Mouse (Mus musculus) hindbrain, postnatal 0 days (tissue): Measurements from ENCODE around the gene Olfr736. TPM values are rescaled to one million over a fixed set of nuclear protein-coding genes. Genes with fewer than 3 reads are reported as not detected.

ENCODE experiments used
- ATAC-seq: fragments of 200-750 bp; cut with Nextera tagmentation; 2 replicates; pipeline ENCODE4 v1.8.0; 2017; ENCODE audit warnings: mild to moderate bottlenecking, moderate TSS enrichment, moderate library complexity
- DNase-seq: peaks from one replicate; pipeline ENCODE4 v3.0.0-alpha.2; 2015; ENCODE audit warnings: low spot score
- H3K27ac ChIP-seq: fragments of 300-500 bp; sonication (generic); 2 replicates; pipeline ENCODE4 v1.5.1; 2014; ENCODE audit warnings: mild to moderate bottlenecking
- H3K27me3 ChIP-seq: fragments of 300-500 bp; sonication (generic); 2 replicates; pipeline ENCODE4 v1.6.1; 2014; ENCODE audit warnings: low read length, mixed read lengths; ENCODE audit not compliant: insufficient read depth
- H3K36me3 ChIP-seq: fragments of 300-500 bp; sonication (generic); 2 replicates; pipeline ENCODE4 v1.6.1; 2014; ENCODE audit warnings: low read length, mixed read lengths; ENCODE audit not compliant: insufficient read depth
- H3K4me1 ChIP-seq: fragments of 300-500 bp; sonication (generic); 2 replicates; pipeline ENCODE4 v1.6.1; 2014; ENCODE audit warnings: antibody characterized with exemption, low read length, mixed read lengths; ENCODE audit not compliant: insufficient read depth
- H3K4me2 ChIP-seq: fragments of 300-500 bp; sonication (generic); 2 replicates; pipeline ENCODE4 v1.6.1; 2014; ENCODE audit warnings: low read depth, mild to moderate bottlenecking, low read length, moderate library complexity, mixed read lengths
- H3K4me3 ChIP-seq: fragments of 300-500 bp; sonication (generic); 2 replicates; pipeline ENCODE4 v1.5.1; 2014; ENCODE audit warnings: low read length
- H3K9ac ChIP-seq: fragments of 300-500 bp; sonication (generic); replicated peaks from 2 replicates; pipeline ENCODE4 v1.6.1; 2014; ENCODE audit warnings: mild to moderate bottlenecking, low read length, moderate library complexity, mixed read lengths
- H3K9me3 ChIP-seq: fragments of 300-500 bp; sonication (generic); 2 replicates; pipeline ENCODE4 v1.6.1; 2016; ENCODE audit warnings: low read length, mixed read lengths
- CTCF ChIP-seq: IDR thresholded peaks from 2 replicates; pipeline ENCODE4 v1.5.1; 2016; ENCODE audit warnings: antibody characterized with exemption, control low read depth, low read depth
- WGBS: fragments of 180-500 bp; shearing (Covaris S2); extraction: QIAGEN DNeasy Blood & Tissue Kit; methylation state at CpG from one replicate; pipeline ENCODE4 v1.1.7; 2014; 5-methylcytosine and 5-hydroxymethylcytosine counted together
- polyA plus RNA-seq: library from polyadenylated mRNA; unstranded; fragments of >200 nt; fragmentation: Nextera tagmentation; extraction: Ambion mirVana; gene quantifications from 2 replicates; pipeline ENCODE4 v1.2.1, GENCODE M21; 2015
- total RNA-seq: library from RNA; depleted of rRNA; stranded (reverse); fragments of >200 nt; gene quantifications from 2 replicates; pipeline ENCODE4 v1.2.3, GENCODE M21; 2014; rRNA removed

Gene Olfr736
- not detected in 2 replicates for total RNA-seq
- polyA plus RNA-seq: not detected in 2 replicates

- ATAC-seq (no peak), DNase-seq (peak; percentile 2)
- TF ChIP-seq CTCF: no peak
- Histone ChIP-seq H3K27me3 (no peaks in the 10 kb centered on the region), H3K4me1 (no peaks in the 10 kb centered on the region), H3K9ac (no peak within 1 kb of the TSS), H3K9me3 (no peaks in the 10 kb centered on the region), H3K36me3 (no peaks in the 10 kb centered on the region), H3K4me3 (no peak within 1 kb of the TSS), H3K4me2 (no peak within 1 kb of the TSS), H3K27ac (no peak within 1 kb of the TSS)
- WGBS: 87% methylated on average over 2 of the region's 2 CpGs
Observed at GRCm38 (mm10) chr14:50380863-50381262, at the start of gene Olfr736. Gene Olfr736 (plus strand): TSS chr14:50381163.

GRCm38 (mm10) chr14:50348796-50349195 is 32.2 kb upstream of the Olfr736 start, which contains the start of gene Olfr735:
Gene Olfr735 (minus strand): TSS chr14:50348872.
- Histone ChIP-seq H3K9me3 (no peaks in the 10 kb centered on the region), H3K36me3 (no peaks in the 10 kb centered on the region), H3K27me3 (no peaks in the 10 kb centered on the region), H3K4me2 (no peak within 1 kb of the TSS), H3K27ac (no peak within 1 kb of the TSS), H3K4me3 (no peak within 1 kb of the TSS), H3K4me1 (no peaks in the 10 kb centered on the region), H3K9ac (no peak within 1 kb of the TSS)
- ATAC-seq: no peak
- WGBS: 79% methylated on average over 2 of the region's 2 CpGs
- DNase-seq: no peak
- TF ChIP-seq CTCF: no peak

DNA sequence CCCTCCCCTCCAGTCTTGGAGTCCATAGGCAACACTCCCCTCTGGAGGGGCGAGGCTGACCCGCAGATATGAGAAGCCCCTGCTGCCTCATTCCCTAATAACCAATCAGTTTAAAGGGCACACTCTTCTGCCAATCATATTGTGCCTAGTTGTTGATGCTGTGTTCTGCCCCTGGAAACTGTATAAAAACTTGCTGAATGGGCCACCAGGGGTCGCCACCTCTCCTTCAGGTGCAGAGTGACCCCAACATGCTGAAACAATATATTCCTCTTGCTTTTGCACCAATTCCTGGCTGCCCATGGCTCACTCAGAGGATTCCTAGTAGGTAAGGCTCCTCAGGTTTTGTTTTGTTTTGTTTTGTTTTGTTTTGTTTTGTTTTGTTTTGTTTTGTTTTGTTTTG is 28.5 kb upstream of the Olfr736 start:
- WGBS: 63% methylated on average over 3 of the region's 3 CpGs
- DNase-seq: no peak
- no peak overlapping the region for H3K4me2 ChIP-seq
- no peaks in the 10 kb centered on the region for H3K36me3 ChIP-seq
- no peak overlapping the region for H3K27ac ChIP-seq
- peak; percentile 41 for TF ChIP-seq CTCF
- no peak overlapping the region for H3K4me3 ChIP-seq
- ATAC-seq: no peak
- H3K27me3 ChIP-seq: no peaks in the 10 kb centered on the region
- no peaks in the 10 kb centered on the region for H3K4me1 ChIP-seq
- no peaks in the 10 kb centered on the region for H3K9me3 ChIP-seq
- H3K9ac ChIP-seq: no peak overlapping the region

DNA sequence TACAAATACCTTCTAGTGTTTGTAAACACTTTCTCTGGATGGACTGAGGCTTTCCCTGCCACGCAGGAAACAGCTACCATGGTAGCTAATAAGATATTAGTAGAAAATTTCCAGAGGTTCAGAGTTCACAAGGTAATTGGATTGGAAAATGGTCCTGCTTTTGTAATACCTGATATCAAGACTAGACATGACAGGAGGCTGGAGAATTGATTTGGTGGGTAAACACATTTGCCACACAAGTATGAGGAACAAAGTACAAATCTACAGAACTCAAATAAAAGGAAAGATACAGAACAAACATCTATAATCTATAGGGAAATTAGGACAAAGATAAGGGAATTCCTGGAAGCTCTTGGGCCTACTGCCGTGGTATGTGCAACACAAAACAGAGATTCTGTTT is 24.2 kb upstream of the Olfr736 start:
- ATAC-seq: no peak
- H3K4me3 ChIP-seq: no peak overlapping the region
- no peak for TF ChIP-seq CTCF
- WGBS: 80% methylated on average over 2 of the region's 2 CpGs
- no peaks in the 10 kb centered on the region for H3K9me3 ChIP-seq
- H3K36me3 ChIP-seq: no peaks in the 10 kb centered on the region
- H3K27ac ChIP-seq: no peak overlapping the region
- H3K27me3 ChIP-seq: no peaks in the 10 kb centered on the region
- H3K9ac ChIP-seq: no peak overlapping the region
- no peaks in the 10 kb centered on the region for H3K4me1 ChIP-seq
- no peak overlapping the region for H3K4me2 ChIP-seq
- no peak for DNase-seq

DNA sequence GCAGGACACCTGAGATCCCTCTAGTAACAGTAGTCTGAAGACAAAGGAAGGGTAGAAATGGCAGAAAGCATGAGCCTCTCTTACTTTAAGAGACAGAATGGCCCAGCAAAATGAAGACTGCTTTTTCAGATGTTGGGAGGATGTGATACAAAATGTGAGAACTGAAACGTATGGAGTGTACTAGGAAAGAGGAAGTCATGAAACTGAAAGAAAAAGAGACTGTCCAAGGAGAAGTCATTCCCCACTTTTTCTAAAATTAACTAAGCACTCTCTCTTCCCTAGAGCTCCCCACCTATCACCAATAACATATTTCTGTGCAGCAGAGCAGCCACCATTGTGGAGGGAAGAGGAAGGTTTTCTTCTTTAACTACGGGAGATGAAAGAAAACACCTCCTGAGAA is 23.4 kb upstream of the Olfr736 start, which contains the start of gene Tlr11:
Gene Tlr11 (plus strand): TSS at position 322 of the 400 bp plus-strand sequence.
- WGBS: 82% methylated on average over 2 of the region's 2 CpGs

DNA sequence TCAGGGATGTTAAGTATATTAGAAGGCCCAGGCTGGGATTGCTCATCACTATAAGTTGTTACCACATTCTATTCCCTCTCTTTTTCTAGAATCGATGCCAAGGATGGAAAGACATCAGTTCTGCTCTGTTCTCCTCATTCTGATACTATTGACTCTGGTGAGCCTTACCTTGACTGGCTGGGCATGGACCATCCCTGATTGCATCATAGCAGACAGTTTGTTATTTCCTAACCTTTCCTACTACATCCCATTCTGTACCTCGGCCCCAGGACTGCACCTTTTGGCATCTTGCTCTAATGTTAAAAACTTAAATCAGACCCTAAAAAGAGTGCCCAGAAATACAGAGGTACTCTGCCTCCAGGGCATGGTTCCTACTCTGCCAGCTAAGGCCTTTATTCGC is 20.5 kb upstream of the Olfr736 start:
- no peak for ATAC-seq
- Histone ChIP-seq H3K4me2 (no peak overlapping the region), H3K27ac (no peak overlapping the region), H3K9ac (no peak overlapping the region), H3K4me1 (no peaks in the 10 kb centered on the region), H3K9me3 (no peaks in the 10 kb centered on the region), H3K36me3 (no peaks in the 10 kb centered on the region), H3K27me3 (no peaks in the 10 kb centered on the region), H3K4me3 (no peak overlapping the region)
- DNase-seq: no peak
- 95% methylated on average over 3 of the region's 3 CpGs for WGBS
- TF ChIP-seq CTCF: no peak

More for the DNA sequence above, 23.4 kb upstream of the Olfr736 start, which contains the start of gene Tlr11:
- Histone ChIP-seq H3K9me3 (no peaks in the 10 kb centered on the region), H3K4me3 (no peak within 1 kb of the TSS), H3K36me3 (no peaks in the 10 kb centered on the region), H3K27ac (no peak within 1 kb of the TSS), H3K27me3 (no peaks in the 10 kb centered on the region), H3K4me2 (no peak within 1 kb of the TSS), H3K9ac (no peak within 1 kb of the TSS), H3K4me1 (no peaks in the 10 kb centered on the region)
- ATAC-seq (no peak), DNase-seq (no peak)
- TF ChIP-seq CTCF: no peak

GRCm38 (mm10) chr14:50363561-50363960 is 17.4 kb upstream of the Olfr736 start:
- H3K27ac ChIP-seq: no peak overlapping the region
- H3K4me2 ChIP-seq: no peak overlapping the region
- DNase-seq (no peak), ATAC-seq (no peak)
- no peak for TF ChIP-seq CTCF
- no peaks in the 10 kb centered on the region for H3K27me3 ChIP-seq
- H3K4me1 ChIP-seq: no peaks in the 10 kb centered on the region
- H3K4me3 ChIP-seq: no peak overlapping the region
- H3K9ac ChIP-seq: no peak overlapping the region
- H3K36me3 ChIP-seq: no peaks in the 10 kb centered on the region
- H3K9me3 ChIP-seq: no peaks in the 10 kb centered on the region
- 85% methylated on average over 2 of the region's 2 CpGs for WGBS
